Mouse (Mus musculus) small intestine, adult 2 months (tissue): ENCODE data around the gene Shisa2.

Experiments used
- CTCF ChIP-seq: fragments of 200-500 bp; IDR thresholded peaks from 2 replicates; pipeline ENCODE4 v1.5.1; 2012; ENCODE audit warnings: low read depth, mild to moderate bottlenecking, control low read depth, inconsistent platforms, low read length, moderate library complexity, mixed read lengths; ENCODE audit not compliant: insufficient replicate concordance, insufficient read length; ENCODE audit errors: extremely low read depth
- POLR2A ChIP-seq: fragments of 200-500 bp; IDR thresholded peaks from 2 replicates; pipeline ENCODE4 v1.6.1; 2012; ENCODE audit warnings: low read depth, mild to moderate bottlenecking, control low read depth, inconsistent platforms, low read length, moderate library complexity

GRCm38 (mm10) chr14:59643582-59643981, 18.5 kb downstream of the Shisa2 start:
- no peak for TF ChIP-seq CTCF
- no peak for TF ChIP-seq POLR2A
